Mouse (Mus musculus): Measurements from ENCODE around the gene Wfikkn1.
"Not testable (repeated sequence)": the region's sequence is repeated elsewhere in the genome, so short reads cannot be mapped to it uniquely, and the experiment has no call there.

Gene Wfikkn1

GRCm38 (mm10) chr17:25885636-25886035, 5.0 kb upstream of the Wfikkn1 start:
- DNase-seq (ENCODE audit: low read depth, low spot score) = peak; percentile 67

GRCm38 (mm10) chr17:25883824-25884223, 3.2 kb upstream of the Wfikkn1 start:
- no peak for DNase-seq (ENCODE audit: low read depth, low spot score)

- DNase-seq (ENCODE audit: low read depth, low spot score) = no peak
These were observed 2.6 kb upstream of the Wfikkn1 start for GRCm38 (mm10) chr17:25883268-25883667.

- no peak for DNase-seq (ENCODE audit: low read depth, low spot score)
These were observed 1.6 kb upstream of the Wfikkn1 start for GRCm38 (mm10) chr17:25882306-25882705.

- DNase-seq (ENCODE audit: low read depth, low spot score) = no peak
These were observed 1.0 kb upstream of the Wfikkn1 start for GRCm38 (mm10) chr17:25881691-25882090.

GRCm38 (mm10) chr17:25880913-25881641, 419 bp upstream of the Wfikkn1 start:
- peak; percentile 73 for DNase-seq (ENCODE audit: low read depth, low spot score)

GRCm38 (mm10) chr17:25879750-25880149, 908 bp downstream of the Wfikkn1 start:
- no peak for DNase-seq (ENCODE audit: low read depth, low spot score)

- peak; percentile 90 for DNase-seq (ENCODE audit: low read depth, low spot score)
These were observed 1.4 kb downstream of the Wfikkn1 start for GRCm38 (mm10) chr17:25879261-25879660.

GRCm38 (mm10) chr17:25878611-25879180, 2.0 kb downstream of the Wfikkn1 start:
- DNase-seq (ENCODE audit: low read depth, low spot score) = no peak

GRCm38 (mm10) chr17:25877741-25878610, 2.7 kb downstream of the Wfikkn1 start:
- DNase-seq (ENCODE audit: low read depth, low spot score) = no peak

- no peak for DNase-seq (ENCODE audit: low read depth, low spot score)
These were observed 3.6 kb downstream of the Wfikkn1 start for GRCm38 (mm10) chr17:25877025-25877424.

- no peak for DNase-seq (ENCODE audit: low read depth, low spot score)
These were observed 4.2 kb downstream of the Wfikkn1 start for GRCm38 (mm10) chr17:25876347-25876915.

- peak; percentile 82 for DNase-seq (ENCODE audit: low read depth, low spot score)
These were observed 5.2 kb downstream of the Wfikkn1 start for GRCm38 (mm10) chr17:25875171-25876136.

GRCm38 (mm10) chr17:25874721-25875170, 5.9 kb downstream of the Wfikkn1 start, which contains the start of gene Mettl26:
Gene Mettl26 (plus strand): TSS chr17:25875074.
- peak; percentile 87 for DNase-seq (ENCODE audit: low read depth, low spot score)

GRCm38 (mm10) chr17:25874148-25874720, 6.4 kb downstream of the Wfikkn1 start:
- no peak for DNase-seq (ENCODE audit: low read depth, low spot score)

- DNase-seq (ENCODE audit: low read depth, low spot score) = no peak
These were observed 7.1 kb downstream of the Wfikkn1 start for GRCm38 (mm10) chr17:25873405-25874147.

- no peak for DNase-seq (ENCODE audit: low read depth, low spot score)
These were observed 8.0 kb downstream of the Wfikkn1 start for GRCm38 (mm10) chr17:25872676-25873075.

GRCm38 (mm10) chr17:25871566-25871965, 9.1 kb downstream of the Wfikkn1 start:
- not testable (repeated sequence) for DNase-seq (ENCODE audit: low read depth, low spot score)

GRCm38 (mm10) chr17:25869954-25870353, 10.7 kb downstream of the Wfikkn1 start:
- no peak for DNase-seq (ENCODE audit: low read depth, low spot score)

GRCm38 (mm10) chr17:25869498-25869897, 11.2 kb downstream of the Wfikkn1 start:
- DNase-seq (ENCODE audit: low read depth, low spot score) = no peak
